Mouse (Mus musculus): ENCODE results near the gene AK157302.
"Not testable (repeated sequence)": the region's sequence is repeated elsewhere in the genome, so short reads cannot be mapped to it uniquely, and the experiment has no call there.

Gene AK157302

DNA sequence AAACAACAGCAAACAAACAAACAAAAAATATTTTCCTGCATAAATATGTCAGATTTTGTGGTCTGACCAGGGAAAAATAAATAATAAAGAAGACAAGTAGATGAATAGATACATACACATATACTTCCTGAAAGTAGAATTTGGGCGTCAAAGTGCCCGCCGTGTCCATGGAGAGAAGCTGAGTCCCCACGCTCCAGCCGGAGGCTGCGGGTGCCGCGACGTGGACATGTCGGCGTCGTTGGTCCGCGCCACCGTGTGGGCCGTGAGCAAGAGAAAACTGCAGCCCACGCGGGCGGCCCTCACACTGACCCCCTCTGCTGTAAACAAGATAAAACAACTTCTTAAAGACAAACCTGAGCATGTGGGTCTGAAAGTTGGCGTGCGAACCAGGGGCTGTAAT lies at the start of gene AK157302:
Gene AK157302, plus strand, starts transcription at position 144 of the 400 bp plus-strand sequence.
- DNase-seq (ENCODE audit: low spot score) = peak; percentile 9

DNA sequence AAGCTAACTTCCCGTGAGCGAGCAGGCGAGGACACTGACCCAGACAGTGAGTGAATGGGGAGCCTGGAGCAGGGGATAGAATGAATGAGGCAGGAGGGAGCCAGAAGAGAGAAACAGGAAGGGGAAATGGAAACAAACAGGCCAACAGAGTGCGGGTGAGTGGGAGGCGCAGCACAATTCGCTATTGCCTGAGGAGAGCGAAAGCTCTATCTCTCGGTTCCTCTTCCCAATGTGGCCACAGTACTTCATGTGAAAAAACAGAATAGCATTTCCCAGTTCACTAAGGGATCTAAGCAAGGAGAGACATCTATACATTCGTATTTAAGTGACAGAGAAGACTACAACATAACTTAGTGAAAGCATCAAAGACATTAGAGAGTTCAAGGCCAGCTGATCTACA lies 48.2 kb upstream of the AK157302 start:
- no peak for DNase-seq (ENCODE audit: low spot score)

DNA sequence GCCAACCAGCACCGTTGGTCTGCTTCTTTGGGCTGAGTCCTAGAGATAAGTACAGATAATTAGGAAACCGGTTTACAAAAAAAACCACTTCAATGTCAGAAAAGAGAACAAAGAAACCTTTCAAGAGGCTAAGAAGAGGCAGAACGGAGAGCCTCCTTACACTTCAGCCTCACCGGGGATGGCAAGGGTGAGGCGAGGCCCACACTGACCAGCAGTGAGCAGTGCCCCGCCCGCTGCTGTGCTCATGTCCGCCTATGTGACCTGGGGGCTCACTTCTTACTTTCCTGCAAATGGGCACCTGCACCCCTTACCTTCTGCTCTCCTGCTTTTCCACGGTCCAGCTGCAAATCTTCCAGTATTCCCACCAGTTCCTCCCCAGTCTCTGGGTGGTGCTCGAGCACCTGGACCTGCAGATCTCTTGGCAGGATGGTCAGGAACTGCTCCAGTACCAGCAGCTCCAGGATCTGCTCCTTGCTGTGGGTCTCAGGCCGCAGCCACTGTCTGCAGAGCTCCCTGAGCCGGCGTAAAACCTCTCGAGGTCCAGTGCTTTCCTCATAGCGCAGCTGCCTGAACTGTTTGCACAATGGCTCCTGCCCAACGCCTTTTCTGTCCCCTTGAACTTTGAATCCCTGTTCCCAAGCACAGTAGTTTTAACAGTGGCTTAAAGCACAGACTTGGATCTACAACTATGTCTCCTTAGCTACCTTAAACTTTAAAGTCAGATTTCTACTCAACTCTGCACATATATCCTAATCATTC lies 47.0 kb upstream of the AK157302 start:
- DNase-seq (ENCODE audit: low spot score) = no peak

DNA sequence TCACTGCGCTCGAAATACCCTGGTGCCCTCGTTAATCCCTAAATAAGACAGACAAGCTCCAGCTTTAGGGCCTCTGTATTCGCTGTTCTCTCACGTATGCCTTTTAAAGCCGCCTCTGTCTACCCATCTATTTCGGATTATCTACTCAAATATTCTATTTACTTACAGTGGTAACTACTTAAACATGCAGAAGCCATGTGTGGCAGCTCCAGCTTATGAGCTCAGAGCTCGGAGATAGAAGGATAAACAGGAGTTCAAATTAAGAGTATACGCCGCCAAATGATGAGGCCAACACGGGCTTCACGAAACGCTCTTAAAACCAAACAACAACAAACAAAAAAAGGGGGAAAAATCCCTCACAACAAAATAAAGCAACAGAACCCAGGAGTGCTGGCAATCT lies 42.0 kb upstream of the AK157302 start:
- DNase-seq (ENCODE audit: low spot score) = no peak

DNA sequence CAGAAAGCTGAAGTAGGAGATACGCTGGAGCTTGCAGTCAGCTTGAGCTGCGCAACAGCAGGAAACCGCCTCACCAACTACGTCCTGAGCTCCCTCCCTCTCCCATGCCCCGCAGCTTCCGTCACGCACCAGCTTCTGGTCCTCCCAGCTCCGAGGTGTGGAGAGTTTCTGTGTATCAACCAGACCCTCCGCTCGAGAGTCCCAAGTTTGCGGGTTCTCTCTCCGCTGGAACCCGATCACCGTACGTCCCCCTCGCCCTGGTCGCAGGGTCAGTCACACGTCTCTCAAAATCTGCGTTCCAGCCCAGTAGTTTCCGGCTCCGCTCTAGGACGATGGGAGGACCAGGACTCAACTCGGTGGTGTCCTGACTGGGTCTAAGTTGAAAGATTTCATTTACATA lies 41.6 kb upstream of the AK157302 start, which contains the start of gene Zscan26:
Gene Zscan26, minus strand, starts transcription at position 282 of the 400 bp plus-strand sequence.
- peak; percentile 80 for DNase-seq (ENCODE audit: low spot score)

DNA sequence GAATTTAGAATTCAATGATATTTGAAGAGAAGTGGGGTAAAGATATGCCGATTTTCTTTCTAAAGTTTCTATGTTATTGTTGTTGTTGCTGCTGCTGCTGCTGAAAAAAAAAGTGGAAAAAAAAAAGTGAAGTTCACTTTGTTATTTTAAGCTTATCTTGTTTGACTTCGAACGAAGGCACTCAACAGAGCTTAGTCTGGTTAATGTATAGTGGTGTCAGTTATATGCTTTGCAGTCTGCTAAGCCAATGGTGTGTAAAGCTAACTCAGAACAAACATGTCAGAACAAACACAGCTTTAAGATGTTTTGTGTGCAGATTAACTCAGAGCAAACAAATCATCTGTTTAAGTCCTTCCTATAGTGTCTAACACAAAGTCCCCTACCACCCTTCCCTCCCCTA lies 40.9 kb upstream of the AK157302 start:
- no peak for DNase-seq (ENCODE audit: low spot score)

DNA sequence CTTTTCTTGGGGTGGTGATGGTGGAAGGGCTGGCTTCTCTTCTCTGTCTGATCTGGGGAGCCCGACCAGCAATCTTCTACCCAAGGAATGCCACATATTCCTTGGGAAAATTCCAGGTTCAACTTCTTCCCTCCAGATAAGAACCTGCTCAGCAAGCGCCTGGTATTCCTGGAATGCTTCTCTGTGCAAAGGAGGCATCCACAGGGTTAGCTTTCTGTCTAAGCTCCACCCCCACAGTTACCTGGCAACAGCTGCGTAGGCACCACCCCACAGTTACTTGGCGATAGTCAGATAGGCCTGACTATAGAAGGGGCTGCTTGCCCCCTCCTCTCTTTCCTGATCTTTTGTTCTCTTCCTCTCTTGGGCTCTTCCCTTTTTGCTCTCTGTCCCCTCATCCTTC lies 38.7 kb upstream of the AK157302 start:
- DNase-seq (ENCODE audit: low spot score) = no peak

DNA sequence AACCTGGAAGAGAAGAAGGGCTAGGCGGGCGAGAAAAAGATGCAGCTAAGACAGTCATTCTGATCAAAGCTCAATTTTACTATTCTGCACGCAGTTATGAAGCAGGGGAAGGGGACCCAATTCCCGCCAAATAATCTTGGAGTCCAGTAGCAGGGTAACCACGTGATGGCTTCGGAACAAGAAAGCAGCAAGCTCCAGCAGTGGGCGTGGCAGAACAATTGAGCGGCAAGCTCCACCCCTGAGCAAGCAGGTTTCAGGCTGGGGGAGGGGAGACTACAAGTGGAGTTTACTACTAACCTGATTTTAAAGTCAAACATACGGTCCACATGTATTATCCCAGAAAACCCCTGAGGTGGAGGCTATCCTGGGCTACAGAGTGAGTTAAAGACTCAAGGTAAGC lies 32.5 kb upstream of the AK157302 start:
- DNase-seq (ENCODE audit: low spot score) = not testable (repeated sequence)

DNA sequence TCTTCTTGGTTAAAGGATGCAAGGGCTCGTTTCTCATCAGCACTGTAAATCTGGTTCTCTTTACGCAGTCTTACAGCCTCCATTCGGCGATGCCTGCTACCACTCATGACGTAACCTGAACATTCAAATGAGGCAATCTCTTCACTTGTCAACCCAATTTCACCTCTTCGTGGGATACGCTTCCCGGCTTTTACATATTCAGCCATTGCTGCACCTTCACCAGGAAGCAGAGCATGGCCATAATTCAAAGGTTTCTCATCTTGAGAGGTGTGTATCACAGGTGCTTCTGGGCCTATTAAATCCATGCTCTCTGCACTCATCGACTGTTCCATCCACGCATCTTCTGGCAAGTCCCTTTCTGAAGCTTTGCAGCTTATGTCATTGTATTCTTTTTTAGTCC lies 27.7 kb upstream of the AK157302 start:
- no peak for DNase-seq (ENCODE audit: low spot score)

DNA sequence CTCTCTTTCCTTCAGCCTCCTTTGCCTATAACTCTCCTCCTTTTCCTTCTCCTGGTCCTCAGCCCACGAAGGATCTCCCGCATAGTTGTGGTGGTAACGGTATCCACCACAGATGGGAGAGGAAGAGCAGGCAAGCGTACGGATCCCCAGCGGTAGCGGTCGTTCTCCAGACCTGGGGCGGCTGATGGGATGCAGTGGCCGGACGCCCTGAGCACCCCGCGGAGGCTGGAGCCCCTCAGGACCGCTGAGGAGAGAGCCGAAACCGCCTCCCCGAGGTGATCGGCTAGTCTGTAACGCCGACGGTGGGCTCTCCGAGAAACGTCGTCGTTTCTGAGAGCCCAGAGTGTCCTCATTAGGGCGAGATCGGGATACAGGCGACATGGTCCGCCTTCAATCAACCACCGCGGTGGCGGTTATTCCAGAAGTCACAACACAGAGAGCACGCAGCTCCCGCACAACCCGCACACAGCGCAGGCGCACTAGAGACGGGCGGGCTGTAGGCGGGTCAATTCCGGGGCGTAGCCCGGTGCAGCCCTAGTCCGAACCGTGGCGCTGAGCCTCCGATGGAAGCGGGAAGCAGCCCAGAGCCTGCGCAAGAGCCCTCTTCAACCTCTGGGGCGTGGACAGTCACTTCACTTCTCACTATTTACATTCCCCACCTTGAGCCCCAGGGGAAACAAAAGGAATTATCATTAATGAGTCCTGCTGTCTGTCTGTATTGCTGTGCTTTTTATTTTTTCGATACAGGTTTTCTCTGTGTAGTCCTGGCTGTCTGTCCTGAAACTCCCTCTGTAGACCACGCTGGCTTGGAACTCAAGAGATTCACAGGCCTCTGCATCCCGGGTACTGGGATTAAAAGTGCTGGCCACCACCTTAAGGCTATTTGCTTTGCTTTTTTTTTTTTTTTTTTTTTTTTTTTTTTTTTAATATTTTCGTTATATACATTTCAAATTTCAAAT lies 26.7 kb upstream of the AK157302 start, which contains the start of gene Nkapl:
Gene Nkapl, minus strand, starts transcription at position 449 of the 959 bp plus-strand sequence.
- peak; percentile 83 for DNase-seq (ENCODE audit: low spot score)

DNA sequence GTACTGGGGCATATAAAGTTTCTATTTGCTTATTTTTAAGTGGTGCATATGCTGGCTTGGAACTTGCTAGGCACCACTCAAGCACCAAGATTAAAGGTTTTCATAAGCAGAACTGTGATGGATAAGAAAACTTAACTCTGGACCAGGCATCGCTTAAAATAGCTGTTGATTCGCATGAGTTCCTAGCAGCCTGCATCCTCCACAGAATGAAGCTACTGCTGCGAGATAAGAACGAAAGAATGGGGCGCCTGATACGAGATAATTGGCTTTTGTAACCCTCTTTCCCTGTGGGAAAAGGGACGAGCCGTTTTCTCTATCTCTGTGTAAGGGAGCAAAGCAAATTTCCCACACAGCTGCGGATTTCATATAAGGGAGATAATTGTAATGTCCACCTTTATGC lies 25.9 kb upstream of the AK157302 start:
- DNase-seq (ENCODE audit: low spot score) = no peak

DNA sequence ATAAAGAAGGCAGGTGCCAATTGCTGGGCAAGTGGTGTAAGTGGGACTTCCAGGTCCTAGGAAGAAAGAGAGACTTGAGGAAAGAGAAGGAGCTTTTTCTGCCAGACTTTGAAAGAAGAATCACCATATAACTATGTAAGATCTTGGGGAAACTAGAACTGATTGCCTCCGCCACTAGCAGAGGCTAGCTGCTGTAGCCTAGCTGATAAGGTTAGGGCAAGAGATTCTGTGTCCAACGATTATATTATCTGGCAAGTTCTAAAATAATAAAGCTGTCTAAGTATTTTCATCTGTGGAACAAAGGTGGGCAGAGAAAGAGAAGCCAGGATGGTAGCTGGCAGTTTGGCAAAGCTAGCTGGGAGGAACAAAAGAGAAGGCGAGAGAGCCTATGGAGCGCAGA lies 22.6 kb upstream of the AK157302 start:
- no peak for DNase-seq (ENCODE audit: low spot score)

DNA sequence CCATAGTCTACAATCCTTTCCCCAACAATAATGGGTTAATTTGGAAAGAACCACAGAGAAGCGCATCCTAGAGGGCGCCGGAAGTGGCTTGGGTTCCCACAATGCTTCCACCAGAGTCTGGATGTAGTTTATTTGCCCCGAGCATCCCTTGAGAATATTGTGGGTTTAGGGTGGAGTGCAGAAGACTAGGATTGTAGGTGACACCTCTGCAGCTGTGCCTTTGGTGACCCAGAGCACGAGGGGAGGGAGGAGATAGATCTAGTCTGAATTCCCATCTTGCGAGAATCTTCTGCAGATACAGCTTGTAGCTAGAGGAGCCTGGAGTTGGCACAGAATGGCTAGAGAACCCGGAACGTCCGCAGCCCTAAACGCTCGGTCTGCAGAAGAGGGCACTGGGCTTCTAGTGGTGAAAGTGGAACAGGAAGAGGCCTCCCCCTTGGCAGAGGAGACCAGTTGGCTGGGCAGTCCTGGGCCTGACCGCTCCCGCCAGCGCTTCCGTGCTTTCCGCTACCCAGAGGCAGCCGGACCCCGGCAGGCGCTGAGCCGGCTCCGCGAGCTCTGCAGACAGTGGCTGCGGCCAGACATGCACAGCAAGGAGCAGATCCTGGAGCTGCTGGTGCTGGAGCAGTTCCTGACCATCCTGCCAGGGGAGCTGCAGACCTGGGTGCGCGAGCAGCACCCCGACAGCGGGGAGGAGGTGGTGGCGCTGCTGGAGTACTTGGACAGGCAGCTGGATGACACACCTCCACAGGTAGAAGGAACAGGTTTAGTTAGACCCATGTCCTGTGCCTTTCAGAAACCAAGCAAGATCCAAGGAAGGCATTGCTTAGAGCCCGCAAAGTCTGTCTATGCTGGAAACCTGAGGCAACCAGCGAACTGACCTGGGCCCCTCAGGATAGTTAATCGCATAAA lies 16.0 kb upstream of the AK157302 start, which contains the start of the genes Zkscan4 and Gm10065:
Gene Zkscan4, plus strand, starts transcription at position 149 of the 912 bp plus-strand sequence.
Gene Gm10065, minus strand, starts transcription at position 683 of the 912 bp plus-strand sequence.
- DNase-seq (ENCODE audit: low spot score) = peak; percentile 49

DNA sequence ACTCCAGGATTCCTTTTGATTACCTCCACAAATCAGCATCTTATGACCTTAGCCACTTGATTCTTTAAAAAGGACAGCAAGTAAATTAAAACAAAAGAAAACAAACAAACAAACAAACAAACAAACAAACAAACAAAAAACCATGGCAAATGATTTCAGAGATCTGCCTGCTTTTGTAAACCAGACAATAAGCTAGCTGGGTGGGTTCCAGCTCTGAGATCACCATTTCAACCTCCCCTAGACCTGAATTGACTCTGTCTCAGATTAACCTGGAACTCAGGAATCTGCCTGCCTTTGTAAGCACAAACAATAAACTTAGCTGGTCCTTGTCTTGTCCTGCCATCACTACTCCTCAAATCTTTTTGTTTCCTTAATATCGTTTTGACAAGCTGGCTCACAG lies 8.1 kb upstream of the AK157302 start:
- DNase-seq (ENCODE audit: low spot score) = no peak

DNA sequence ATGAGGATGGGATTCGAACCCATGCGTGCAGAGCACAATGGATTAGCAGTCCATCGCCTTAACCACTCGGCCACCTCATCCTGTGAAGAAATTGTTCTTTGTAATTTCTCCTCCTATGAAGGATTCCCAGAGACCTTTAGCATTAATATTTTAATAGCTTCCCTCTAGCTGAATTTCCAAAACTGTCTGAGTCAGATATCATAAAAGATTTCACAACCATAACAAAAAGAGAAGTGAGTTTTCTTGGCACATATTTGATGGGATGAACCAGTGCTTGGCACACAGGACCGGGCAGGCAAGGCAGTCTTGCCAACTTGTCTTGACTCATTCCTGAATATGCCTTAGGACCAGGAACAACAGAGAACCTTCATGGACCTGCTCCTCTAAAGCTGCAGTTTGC lies 2.2 kb upstream of the AK157302 start:
- no peak for DNase-seq (ENCODE audit: low spot score)

DNA sequence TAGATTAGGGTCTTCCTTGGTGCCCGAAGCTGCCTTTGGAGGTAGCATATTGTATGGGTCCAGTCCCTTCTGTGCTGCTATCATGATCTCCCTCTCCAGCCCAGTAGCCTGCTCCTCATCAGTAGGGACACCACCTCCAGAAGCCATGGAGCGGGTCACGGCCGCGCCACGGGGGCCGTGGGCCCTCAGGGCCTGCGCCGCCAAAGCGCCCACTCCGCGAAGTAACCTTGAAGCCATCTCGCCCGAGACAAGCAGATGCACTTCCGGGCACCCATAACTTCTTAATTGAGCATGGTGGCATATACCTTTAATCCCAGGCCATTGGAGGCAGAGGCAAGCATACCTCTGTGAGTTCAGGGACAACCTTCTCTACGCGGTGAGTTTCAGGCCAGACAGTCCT lies 6.2 kb downstream of the AK157302 start, which contains the start of gene Gm11273:
Gene Gm11273, minus strand, starts transcription at position 237 of the 400 bp plus-strand sequence.
- DNase-seq (ENCODE audit: low spot score) = not testable (repeated sequence)

DNA sequence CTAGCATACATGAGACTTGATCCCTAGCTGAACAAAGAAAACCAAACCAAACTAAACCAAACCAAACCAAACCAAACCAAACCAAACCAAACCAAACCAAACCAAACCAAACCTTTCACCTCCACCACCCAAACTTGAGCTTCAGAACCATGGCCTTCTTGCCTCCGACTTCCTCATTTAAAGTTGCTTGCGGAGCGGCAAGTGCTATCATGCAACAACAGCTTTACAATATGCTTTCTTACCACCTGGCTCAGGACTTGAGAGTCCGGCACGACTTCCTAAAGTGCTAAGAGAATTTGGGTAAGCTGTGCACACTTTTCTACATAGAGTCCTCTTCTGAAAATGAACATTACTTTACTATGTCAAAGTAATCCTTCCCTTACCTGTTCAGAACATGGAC lies 7.3 kb downstream of the AK157302 start:
- DNase-seq (ENCODE audit: low spot score) = no peak

DNA sequence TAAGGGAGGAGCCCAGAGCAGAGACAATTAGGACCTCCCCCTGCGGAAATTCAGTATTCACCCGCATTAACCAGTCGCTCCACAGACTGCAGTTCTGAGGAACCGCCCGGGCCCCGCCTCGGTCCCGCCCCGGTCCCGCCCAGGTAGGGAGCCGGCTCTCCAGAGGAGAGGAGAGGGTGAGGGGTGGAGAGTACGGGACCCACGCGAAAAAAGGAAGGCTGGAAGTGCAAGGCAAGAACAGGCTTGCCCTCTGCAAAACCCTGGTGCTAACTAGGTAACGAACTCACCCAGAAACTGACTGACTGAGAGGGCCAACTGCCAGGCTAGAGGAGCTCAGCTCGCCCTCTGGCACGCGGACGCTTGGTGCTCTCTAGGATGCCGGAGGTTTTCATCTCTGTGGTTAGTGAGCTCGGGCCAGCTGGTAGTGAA lies 11.2 kb downstream of the AK157302 start:
- peak; percentile 80 for DNase-seq (ENCODE audit: low spot score)

DNA sequence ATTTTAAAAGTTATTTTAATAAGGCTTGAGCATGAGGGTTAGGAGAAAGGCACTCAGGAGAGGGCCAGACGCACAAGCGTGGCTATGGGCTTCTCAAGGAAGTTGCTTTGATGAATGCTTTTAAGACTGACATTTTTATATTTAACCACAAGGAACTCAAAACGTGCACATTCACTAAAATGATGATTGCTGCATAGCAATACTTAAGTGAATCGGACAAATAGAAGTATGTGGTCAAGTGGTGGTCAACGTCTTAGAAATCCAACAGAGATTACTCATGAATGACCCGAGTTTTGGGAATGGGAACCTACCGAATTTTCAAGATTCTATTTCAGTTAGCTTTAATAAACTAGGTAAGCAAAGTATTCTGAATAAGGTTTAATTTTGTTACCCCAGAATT lies 35.1 kb downstream of the AK157302 start:
- no peak for DNase-seq (ENCODE audit: low spot score)

DNA sequence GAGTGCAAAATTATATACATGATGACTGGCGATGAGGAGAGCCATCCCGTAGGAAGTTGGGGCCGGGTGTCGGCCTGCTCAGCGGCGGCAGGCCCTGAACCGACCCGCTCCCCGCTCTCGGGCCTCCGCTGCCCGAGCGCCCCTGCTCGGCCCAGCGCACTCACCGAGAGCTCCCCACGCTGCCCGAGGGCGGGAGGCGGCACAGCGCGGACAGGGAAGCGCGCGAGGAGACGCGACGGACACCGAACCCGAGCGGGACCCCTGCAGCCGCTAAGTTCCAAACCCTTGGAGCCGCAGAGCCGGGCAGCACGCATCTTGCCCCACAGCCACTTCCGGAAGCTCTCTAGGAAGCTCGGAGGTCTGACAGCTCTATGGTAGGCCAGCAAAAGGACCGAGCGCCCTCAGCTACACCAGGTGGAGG lies 35.8 kb downstream of the AK157302 start, which contains the start of gene Zkscan8:
Gene Zkscan8, minus strand, starts transcription at position 340 of the 421 bp plus-strand sequence.
- DNase-seq (ENCODE audit: low spot score) = peak; percentile 88

DNA sequence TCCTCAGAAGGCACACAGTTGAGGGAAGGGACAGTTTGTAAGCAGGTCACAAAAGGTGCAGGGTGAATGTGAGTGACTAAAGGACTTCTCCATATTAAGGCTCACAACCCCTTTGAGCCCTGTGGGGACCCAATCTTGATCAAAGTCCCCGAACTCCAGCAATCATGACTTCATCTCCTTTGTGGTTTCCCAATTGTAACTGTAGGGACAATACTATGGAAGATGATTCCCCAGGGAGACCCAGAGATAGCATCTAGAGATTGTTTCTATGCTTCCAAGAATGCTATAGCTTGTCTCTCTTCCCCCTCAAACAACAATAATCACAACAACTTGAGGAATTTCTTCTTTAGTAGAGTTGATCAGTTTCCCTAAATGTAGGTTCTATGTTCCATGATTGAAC lies 47.7 kb downstream of the AK157302 start, which contains the start of gene Olfr1366:
Gene Olfr1366, minus strand, starts transcription at position 101 of the 400 bp plus-strand sequence.
- no peak for DNase-seq (ENCODE audit: low spot score)
